Mouse (Mus musculus): ENCODE measurements around the gene Clasrp. TPM values are rescaled to one million over a fixed set of nuclear protein-coding genes. Genes with fewer than 3 reads are reported as not detected.

Gene Clasrp
- total RNA-seq (2021) = 10 to 100 TPM; 15.2 to 23.2 TPM
- long read RNA-seq, experiment 1, partial matches to known transcripts = 4 of 16 reads
- long read RNA-seq, experiment 1, other reads (novel, unspliced or antisense) = 8 of 16 reads
- long read RNA-seq, experiment 2, partial matches to known transcripts = 2 of 14 reads
- long read RNA-seq, experiment 2, other reads (novel, unspliced or antisense) = 8 of 14 reads

- DNase-seq = peak; percentile 96
These were observed at the start of gene Clasrp for GRCm38 (mm10) chr7:19603849-19604605. Gene Clasrp (minus strand): TSS chr7:19604486.

GRCm38 (mm10) chr7:19652614-19653013 is 48.3 kb upstream of the Clasrp start:
- no peak for DNase-seq

GRCm38 (mm10) chr7:19651063-19651786 is 46.9 kb upstream of the Clasrp start:
- DNase-seq = no peak

GRCm38 (mm10) chr7:19641223-19641622 is 36.9 kb upstream of the Clasrp start:
- no peak for DNase-seq

GRCm38 (mm10) chr7:19635074-19635827 is 31.0 kb upstream of the Clasrp start:
- no peak for DNase-seq

GRCm38 (mm10) chr7:19634591-19634990 is 30.3 kb upstream of the Clasrp start:
- DNase-seq = peak; percentile 32

GRCm38 (mm10) chr7:19633855-19634254 is 29.6 kb upstream of the Clasrp start:
- no peak for DNase-seq

DNA sequence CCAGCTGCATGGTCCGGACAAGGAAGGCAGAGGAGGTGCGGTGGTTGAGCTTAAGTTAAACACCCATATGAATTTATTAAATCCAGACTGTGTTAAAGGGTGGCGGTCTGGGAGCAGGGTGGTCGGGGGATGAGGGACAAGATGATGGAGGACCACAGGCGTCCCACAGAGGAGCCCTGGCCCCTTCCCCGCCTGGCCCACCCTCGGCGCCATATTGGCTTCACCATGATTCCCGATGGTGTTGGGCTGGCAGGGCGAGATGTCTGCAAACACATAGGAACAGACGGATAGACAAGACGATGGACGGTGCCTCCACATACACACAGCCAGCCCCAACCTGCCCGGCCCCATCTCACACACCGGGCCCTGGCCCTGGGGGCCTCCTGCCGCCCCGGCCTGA is 28.9 kb upstream of the Clasrp start:
- DNase-seq = no peak

DNA sequence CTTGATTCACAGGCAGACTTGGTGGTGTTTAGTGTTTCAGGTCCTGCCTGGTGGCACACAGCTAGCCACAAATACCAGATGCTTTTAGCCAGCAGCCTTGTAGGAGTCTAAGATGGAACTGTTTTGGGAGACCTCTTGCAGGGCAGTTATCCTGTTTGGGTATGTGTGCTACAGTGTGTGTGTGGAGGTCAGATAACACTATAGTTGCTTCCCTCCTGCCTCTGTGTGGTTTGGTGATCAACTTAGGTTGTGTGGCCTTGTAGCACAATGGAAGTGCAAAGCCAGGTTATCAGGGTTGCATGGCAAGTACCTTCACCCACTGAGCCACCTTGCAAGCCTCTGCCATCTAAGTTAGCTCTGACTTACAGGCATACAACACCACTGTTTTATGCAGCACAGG is 28.4 kb upstream of the Clasrp start:
- DNase-seq = no peak

DNA sequence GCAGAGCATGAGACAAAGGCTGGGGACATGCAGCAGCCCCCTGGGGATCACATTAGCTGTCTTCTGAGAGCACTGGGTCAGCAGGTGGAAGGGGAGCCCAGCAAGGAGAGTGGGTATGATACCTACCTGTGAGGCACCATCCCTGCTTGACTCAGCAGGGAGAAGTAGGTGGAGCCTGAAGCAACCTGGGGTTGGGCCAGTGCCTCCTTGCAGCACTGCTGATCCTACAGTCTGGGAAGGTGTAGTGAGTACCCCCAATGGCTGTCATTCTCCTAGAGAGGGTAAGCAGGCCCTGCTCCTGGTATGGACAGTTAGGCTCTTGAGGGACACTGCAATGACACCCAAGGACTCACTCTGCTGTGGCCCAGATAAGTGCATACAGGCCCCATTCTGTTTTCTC is 28.0 kb upstream of the Clasrp start:
- no peak for DNase-seq

GRCm38 (mm10) chr7:19629361-19629734 is 25.1 kb upstream of the Clasrp start, which contains the start of gene Relb:
Gene Relb (minus strand): TSS chr7:19629438.
- DNase-seq = peak; percentile 96

DNA sequence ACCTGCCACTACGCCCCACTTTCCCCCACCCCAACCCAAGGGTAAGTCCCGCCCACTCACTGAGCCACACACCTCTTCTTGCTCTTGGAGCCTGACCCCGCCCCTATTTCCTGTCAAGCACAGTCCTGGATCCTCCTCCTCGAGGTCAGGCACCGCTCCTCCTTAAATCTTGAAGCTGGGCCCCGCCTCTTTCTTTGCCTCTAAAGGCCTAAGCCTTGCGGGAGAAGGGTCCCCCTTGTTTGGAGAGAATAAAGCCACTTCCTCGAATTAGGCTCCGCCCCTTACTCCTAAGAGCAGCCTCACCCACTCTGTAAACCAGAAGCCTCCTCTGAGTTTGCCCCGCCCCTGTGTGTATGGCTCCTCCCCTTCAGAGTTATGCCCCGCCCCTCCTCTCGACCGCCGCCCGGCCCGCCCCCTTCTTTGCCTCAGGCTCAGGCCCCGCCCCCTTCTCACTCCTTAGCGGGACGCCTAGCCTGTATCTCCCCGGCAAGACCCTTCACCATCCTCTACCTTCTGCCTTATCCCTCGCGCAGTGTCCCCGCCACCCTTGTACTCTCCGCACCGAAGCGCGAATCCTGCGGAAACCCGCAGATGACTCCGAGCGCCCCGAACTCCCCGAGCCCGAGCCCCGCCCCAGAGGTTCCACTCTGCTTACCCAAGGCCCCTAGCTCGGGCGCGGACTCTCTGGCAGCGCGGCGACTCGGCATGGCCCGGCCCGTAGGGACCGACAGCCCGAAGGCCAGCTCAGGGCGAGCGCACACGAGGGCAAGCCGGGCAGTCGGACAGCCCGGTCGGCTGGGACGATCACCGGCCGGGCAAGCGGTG is 24.5 kb upstream of the Clasrp start:
- peak; percentile 94 for DNase-seq

DNA sequence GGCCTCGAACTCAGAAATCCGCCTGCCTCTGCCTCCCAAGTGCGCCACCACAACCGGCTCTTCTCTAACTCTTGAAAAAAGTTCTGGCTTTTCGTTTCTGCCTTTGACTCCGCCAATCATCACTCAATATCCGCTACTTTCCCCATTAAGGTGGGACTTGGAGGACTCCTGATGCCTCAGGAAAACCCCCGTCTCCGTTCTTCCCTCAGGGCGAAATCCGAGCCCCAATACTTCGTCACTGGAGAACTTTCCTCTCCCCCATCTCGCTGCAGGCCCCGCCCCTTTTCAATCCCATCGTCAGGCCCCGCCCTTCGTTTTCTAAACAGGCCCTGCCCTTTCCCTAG is 23.9 kb upstream of the Clasrp start:
- DNase-seq = no peak

DNA sequence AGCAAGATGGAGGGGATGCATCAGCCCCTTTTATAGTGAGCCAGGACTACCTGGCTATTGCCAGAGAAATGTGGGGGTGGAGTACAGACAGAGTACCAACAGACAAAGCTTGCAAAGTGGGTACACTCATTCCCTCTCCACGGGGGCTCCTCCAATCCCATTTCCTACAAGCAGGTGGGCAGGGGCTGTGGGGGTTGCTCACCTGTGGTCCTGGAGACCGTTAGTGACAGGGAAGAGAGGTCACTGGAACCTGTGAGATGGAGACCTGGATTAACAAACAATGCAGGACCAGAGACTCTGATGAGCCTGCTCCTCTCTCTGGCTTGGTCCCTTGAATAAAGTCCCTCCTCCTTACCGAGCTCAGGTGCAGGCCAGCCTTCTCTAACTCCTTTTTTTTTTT is 23.4 kb upstream of the Clasrp start:
- no peak for DNase-seq

DNA sequence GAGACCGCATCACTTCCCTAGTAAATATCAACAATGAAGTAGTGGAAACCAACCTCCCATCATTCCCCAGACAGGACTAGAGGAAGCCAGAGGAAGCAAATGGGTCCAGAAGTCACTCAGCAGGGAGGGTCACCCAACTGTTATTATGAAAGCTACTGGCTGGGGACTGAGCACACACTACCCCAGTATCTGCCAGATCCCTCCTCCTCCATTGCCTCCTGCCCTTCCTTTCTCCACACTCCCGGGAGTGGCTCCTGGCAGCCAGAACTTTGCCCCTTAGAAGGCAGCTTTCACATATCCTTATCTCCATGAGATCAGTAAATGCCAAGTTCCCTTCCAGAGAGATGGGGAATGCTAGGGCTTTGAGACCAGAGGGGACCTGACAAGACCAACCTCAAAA is 19.1 kb upstream of the Clasrp start:
- DNase-seq = no peak

GRCm38 (mm10) chr7:19622241-19622640 is 18.0 kb upstream of the Clasrp start:
- no peak for DNase-seq

DNA sequence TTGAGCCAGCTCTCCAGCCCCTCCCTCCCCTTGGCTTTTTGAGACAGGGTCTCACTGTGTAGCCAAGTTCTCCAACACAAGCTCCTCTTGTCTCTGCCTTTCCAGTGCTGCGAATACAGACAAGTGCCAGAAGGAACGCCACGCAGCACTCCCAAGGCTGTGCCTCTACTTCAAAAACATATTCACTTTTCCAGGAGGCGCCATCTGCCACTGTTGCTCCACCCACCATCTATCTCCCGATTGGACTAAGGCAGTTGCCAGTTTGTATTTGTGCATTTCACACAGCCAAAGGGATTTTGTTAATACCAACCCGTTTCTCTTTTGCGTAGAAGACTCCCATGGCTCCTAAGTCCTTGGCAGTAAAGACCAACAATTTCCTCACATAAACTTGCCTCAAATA is 16.5 kb upstream of the Clasrp start:
- DNase-seq = no peak

- DNase-seq = peak; percentile 58
These were observed 14.9 kb upstream of the Clasrp start for GRCm38 (mm10) chr7:19619004-19619801.

DNA sequence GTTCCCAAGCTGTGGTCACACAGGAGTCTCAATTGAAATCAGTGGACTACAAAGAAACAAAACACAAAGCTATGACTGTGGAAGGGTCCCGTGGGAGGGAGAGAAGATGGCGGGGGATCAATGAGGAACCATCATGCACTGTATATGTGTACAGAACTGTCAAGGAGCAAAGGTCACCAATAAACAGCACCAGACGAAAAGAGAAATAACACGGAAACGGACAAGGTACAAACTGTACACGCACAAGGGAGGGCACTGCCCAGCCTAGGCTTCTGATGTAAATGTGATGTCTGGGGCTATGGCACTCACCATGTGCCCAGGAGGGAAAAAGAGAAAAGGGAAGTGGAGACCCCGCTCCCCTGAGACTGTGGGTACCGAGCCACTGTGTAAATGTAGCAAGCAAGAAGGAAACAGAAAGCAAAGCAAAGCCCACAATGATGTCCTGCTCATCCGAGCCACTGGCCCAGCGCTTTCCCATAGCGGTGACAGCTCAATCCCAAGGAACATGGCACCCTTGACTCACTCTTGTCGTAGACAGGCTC is 10.8 kb upstream of the Clasrp start:
- DNase-seq = no peak

GRCm38 (mm10) chr7:19610969-19611368 is 6.7 kb upstream of the Clasrp start:
- no peak for DNase-seq
